Mouse (Mus musculus) limb, embryonic 15.5 days (tissue): ENCODE data around the gene Ttc8. TPM values are rescaled to one million over a fixed set of nuclear protein-coding genes. Genes with fewer than 3 reads are reported as not detected.

Source experiments
- ATAC-seq: fragments of 200-750 bp; cut with Nextera tagmentation; 2 replicates; pipeline ENCODE4 v1.8.0; 2017; ENCODE audit warnings: low read depth, moderate TSS enrichment; ENCODE audit not compliant: insufficient number of reproducible peaks, low FRiP score, low TSS enrichment
- H3K27ac ChIP-seq: fragments of 300-500 bp; sonication (generic); 2 replicates; pipeline ENCODE4 v1.5.1; 2015; ENCODE audit warnings: moderate library complexity, mild to moderate bottlenecking, inconsistent platforms
- H3K27me3 ChIP-seq: fragments of 300-500 bp; sonication (generic); 2 replicates; pipeline ENCODE4 v1.6.1; 2015; ENCODE audit warnings: inconsistent platforms
- H3K36me3 ChIP-seq: fragments of 300-500 bp; sonication (generic); 2 replicates; pipeline ENCODE4 v1.6.1; 2015; ENCODE audit warnings: inconsistent platforms
- H3K4me1 ChIP-seq: fragments of 300-500 bp; sonication (generic); 2 replicates; pipeline ENCODE4 v1.6.1; 2015; ENCODE audit warnings: inconsistent platforms
- H3K4me2 ChIP-seq: fragments of 300-500 bp; sonication (generic); 2 replicates; pipeline ENCODE4 v1.6.1; 2015; ENCODE audit warnings: mild to moderate bottlenecking, inconsistent platforms
- H3K4me3 ChIP-seq: fragments of 300-500 bp; sonication (generic); 2 replicates; pipeline ENCODE4 v1.5.1; 2015; ENCODE audit warnings: mild to moderate bottlenecking, inconsistent platforms
- H3K9ac ChIP-seq: fragments of 300-500 bp; sonication (generic); 2 replicates; pipeline ENCODE4 v1.6.1; 2015; ENCODE audit warnings: inconsistent platforms
- H3K9me3 ChIP-seq: fragments of 300-500 bp; sonication (generic); 2 replicates; pipeline ENCODE4 v1.6.1; 2016; ENCODE audit warnings: inconsistent platforms
- WGBS: fragments of 180-500 bp; shearing (Covaris S2); methylation state at CpG from one replicate; pipeline ENCODE4 v1.1.7; 2015; 5-methylcytosine and 5-hydroxymethylcytosine counted together
- polyA plus RNA-seq: library from polyadenylated mRNA; unstranded; fragments of >200 nt; fragmentation: Nextera tagmentation; extraction: Ambion mirVana; gene quantifications from 2 replicates; pipeline ENCODE4 v1.2.1, GENCODE M21; 2015

Ttc8 gene
- 24.4 and 25.2 TPM in 2 replicates for polyA plus RNA-seq

GRCm38 (mm10) chr12:98920194-98920991 lies at the start of gene Ttc8:
Ttc8 (plus strand) TSS chr12:98920574.
- ATAC-seq = peak; percentile 97
- peak within 1 kb of the TSS; percentile 69 for H3K4me3 ChIP-seq
- H3K9ac ChIP-seq = peak within 1 kb of the TSS; percentile 77
- H3K4me1 ChIP-seq = peaks cover 6% of the 10 kb centered on the region; the same call in 1 of the 2 replicates
- under 1% methylated on average over 35 of the region's 35 CpGs for WGBS
- H3K36me3 ChIP-seq = no peaks in the 10 kb centered on the region
- no peaks in the 10 kb centered on the region for H3K27me3 ChIP-seq
- H3K4me2 ChIP-seq = peak within 1 kb of the TSS; percentile 78
- peak within 1 kb of the TSS; percentile 74 for H3K27ac ChIP-seq
- H3K9me3 ChIP-seq = no peaks in the 10 kb centered on the region

DNA sequence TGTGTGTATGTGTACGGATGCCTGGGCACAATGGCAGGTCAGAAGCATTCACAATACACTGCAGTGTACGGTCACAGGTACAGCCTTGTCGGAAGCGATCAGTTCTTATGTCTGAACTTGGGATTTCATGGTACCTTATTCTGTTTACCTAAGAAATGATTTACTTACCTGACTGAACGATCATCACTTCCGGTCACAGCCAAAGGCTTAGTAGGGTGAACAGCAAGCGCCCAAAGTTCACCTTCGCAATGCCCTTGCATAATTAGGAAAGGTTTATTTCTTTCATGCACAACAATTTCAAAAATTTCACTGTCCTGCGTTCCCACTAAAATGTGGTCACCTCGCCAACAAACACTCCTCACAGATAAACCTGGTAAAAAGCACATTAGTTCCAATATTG lies 47.5 kb upstream of the Ttc8 start:
- no peak for ATAC-seq
- 89% methylated on average over 10 of the region's 10 CpGs for WGBS
- Histone ChIP-seq H3K9me3 (no peaks in the 10 kb centered on the region), H3K27ac (no peak overlapping the region), H3K36me3 (no peaks in the 10 kb centered on the region), H3K4me3 (no peak overlapping the region), H3K4me2 (no peak overlapping the region), H3K4me1 (no peaks in the 10 kb centered on the region), H3K27me3 (no peaks in the 10 kb centered on the region), H3K9ac (no peak overlapping the region)

DNA sequence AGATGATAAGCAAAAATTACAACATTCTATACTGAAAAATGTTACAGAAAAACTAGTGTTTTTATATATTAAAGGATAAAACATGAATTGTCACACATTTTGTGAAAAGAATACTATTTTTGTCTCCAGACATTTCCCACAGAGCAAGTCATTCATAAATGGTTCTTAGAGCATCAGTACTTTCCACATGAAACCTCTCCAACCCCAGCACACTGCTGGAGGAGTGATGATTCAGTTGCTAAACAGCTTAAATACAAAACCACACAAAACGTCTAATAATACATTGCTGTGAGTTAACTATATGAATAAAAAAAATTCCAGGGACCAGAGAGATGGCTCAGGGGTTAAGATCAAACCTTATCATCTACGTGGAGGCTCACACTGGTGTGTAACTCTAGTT lies 45.2 kb upstream of the Ttc8 start:
- Histone ChIP-seq H3K4me1 (no peaks in the 10 kb centered on the region), H3K27me3 (no peaks in the 10 kb centered on the region), H3K27ac (no peak overlapping the region), H3K9ac (no peak overlapping the region), H3K36me3 (no peaks in the 10 kb centered on the region), H3K4me2 (no peak overlapping the region), H3K4me3 (no peak overlapping the region), H3K9me3 (no peaks in the 10 kb centered on the region)
- ATAC-seq = no peak
- WGBS = 60% methylated on average over 2 of the region's 2 CpGs

DNA sequence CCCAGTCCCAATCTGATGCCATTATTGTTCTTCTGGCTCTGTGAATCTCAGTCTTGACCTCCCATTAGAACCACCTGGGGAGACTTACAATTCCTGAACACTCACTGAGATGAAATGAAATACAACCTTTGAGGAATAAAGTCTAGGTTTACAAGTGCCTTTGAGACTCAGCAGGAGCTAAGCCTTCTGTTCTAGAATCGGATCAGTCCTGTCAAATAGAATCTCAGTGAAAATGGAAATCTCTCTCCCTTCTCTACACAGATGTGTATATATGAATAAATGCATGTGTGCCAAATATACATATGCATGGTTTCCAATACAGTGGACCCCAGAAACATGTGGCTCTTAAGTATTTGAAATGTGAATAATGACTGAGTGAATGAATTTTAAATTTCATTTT lies 41.7 kb upstream of the Ttc8 start:
- no peaks in the 10 kb centered on the region for H3K27me3 ChIP-seq
- no peaks in the 10 kb centered on the region for H3K9me3 ChIP-seq
- no peak overlapping the region for H3K4me3 ChIP-seq
- no peak for ATAC-seq
- H3K36me3 ChIP-seq = no peaks in the 10 kb centered on the region
- no peak overlapping the region for H3K27ac ChIP-seq
- H3K4me1 ChIP-seq = no peaks in the 10 kb centered on the region
- H3K9ac ChIP-seq = no peak overlapping the region
- no peak overlapping the region for H3K4me2 ChIP-seq
- WGBS = 42% methylated on average over 1 of the region's 1 CpGs

DNA sequence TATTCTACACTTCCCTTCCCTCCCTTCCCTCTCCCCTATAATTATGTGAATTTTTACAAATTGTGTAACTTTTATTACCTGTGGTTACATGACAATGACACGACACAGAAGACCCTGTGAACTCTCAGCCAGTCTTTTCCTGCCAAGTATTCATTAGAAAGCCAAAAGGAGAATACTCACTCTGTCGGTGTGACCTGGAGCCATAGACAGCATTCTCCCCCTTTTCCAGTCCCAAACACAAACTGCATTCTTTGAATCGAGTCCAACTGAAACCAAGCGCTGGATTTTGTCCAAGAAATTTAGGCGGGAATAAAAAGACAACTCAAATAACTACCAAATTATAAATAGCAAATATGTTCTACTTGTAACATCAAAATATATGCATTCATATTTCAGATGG lies 38.6 kb upstream of the Ttc8 start:
- Histone ChIP-seq H3K4me2 (no peak overlapping the region), H3K4me3 (no peak overlapping the region), H3K36me3 (no peaks in the 10 kb centered on the region), H3K9me3 (no peaks in the 10 kb centered on the region), H3K4me1 (no peaks in the 10 kb centered on the region), H3K27ac (no peak overlapping the region), H3K27me3 (no peaks in the 10 kb centered on the region), H3K9ac (no peak overlapping the region)
- 42% methylated on average over 5 of the region's 5 CpGs for WGBS
- no peak for ATAC-seq

DNA sequence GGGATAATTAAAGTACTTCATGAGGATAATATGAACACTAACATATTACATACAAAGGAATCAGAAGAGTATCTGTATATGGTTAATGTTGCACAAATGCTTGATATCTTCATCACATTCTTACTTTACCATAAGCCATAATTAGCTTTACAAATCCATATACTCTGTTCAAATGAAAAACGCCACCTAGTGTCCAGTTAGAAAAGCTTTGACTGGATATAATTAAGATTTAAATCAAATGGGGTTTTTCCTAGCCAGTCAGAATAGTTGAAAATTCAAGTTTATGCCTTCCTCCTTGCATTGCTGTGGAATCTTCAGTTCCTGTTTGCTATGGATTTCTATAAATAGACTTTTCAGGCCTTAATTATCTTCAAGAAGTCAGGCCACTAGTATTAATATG lies 35.9 kb upstream of the Ttc8 start:
- Histone ChIP-seq H3K9ac (no peak overlapping the region), H3K4me3 (no peak overlapping the region), H3K4me2 (no peak overlapping the region), H3K4me1 (no peaks in the 10 kb centered on the region), H3K27ac (no peak overlapping the region), H3K9me3 (no peaks in the 10 kb centered on the region), H3K36me3 (no peaks in the 10 kb centered on the region), H3K27me3 (no peaks in the 10 kb centered on the region)
- 2% methylated on average over 1 of the region's 1 CpGs for WGBS
- no peak for ATAC-seq

DNA sequence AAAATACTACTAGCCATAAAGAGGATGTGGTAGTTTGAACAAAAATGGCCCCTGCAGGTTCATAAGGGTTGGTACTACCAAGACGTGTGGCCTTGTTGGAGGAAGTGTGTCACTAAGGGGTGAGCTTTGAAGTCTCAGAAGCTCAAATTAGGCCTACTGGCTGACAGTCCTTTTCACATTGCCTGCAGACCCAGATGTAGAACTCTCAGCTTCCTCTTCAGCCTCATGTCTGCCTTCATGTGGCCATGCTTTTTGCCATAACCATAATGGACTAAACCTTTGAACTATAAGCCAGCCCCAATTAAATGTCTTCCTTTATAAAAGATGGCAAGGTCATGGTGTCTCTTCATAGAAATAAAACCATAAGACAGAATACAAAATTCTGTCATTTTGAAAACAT lies 23.6 kb upstream of the Ttc8 start:
- Histone ChIP-seq H3K4me1 (peaks cover 3% of the 10 kb centered on the region; the same call in 1 of the 2 replicates), H3K4me3 (no peak overlapping the region), H3K9ac (no peak overlapping the region), H3K9me3 (no peaks in the 10 kb centered on the region), H3K36me3 (no peaks in the 10 kb centered on the region), H3K27ac (no peak overlapping the region), H3K4me2 (no peak overlapping the region), H3K27me3 (peaks cover 13% of the 10 kb centered on the region)
- ATAC-seq = no peak
- WGBS = 43% methylated on average over 1 of the region's 1 CpGs

- H3K9ac ChIP-seq = no peak overlapping the region
- H3K36me3 ChIP-seq = no peaks in the 10 kb centered on the region
- ATAC-seq = no peak
- WGBS = 69% methylated on average over 6 of the region's 6 CpGs
- H3K4me3 ChIP-seq = no peak overlapping the region
- H3K27ac ChIP-seq = no peak overlapping the region
- H3K27me3 ChIP-seq = peaks cover 13% of the 10 kb centered on the region
- H3K4me1 ChIP-seq = peaks cover 3% of the 10 kb centered on the region; the same call in 1 of the 2 replicates
- no peaks in the 10 kb centered on the region for H3K9me3 ChIP-seq
- H3K4me2 ChIP-seq = no peak overlapping the region
Measured at GRCm38 (mm10) chr12:98899676-98900075, 20.7 kb upstream of the Ttc8 start.

GRCm38 (mm10) chr12:98900341-98900880 lies 20.0 kb upstream of the Ttc8 start:
- peaks cover 3% of the 10 kb centered on the region; the same call in 1 of the 2 replicates for H3K4me1 ChIP-seq
- ATAC-seq = no peak
- H3K27me3 ChIP-seq = peaks cover 13% of the 10 kb centered on the region
- H3K4me2 ChIP-seq = peak overlapping the region; percentile 95
- H3K4me3 ChIP-seq = peak overlapping the region; percentile 55
- H3K36me3 ChIP-seq = no peaks in the 10 kb centered on the region
- 4% methylated on average over 31 of the region's 31 CpGs for WGBS
- H3K9ac ChIP-seq = peak overlapping the region; percentile 35; the same call in 1 of the 2 replicates
- H3K27ac ChIP-seq = no peak overlapping the region
- no peaks in the 10 kb centered on the region for H3K9me3 ChIP-seq

DNA sequence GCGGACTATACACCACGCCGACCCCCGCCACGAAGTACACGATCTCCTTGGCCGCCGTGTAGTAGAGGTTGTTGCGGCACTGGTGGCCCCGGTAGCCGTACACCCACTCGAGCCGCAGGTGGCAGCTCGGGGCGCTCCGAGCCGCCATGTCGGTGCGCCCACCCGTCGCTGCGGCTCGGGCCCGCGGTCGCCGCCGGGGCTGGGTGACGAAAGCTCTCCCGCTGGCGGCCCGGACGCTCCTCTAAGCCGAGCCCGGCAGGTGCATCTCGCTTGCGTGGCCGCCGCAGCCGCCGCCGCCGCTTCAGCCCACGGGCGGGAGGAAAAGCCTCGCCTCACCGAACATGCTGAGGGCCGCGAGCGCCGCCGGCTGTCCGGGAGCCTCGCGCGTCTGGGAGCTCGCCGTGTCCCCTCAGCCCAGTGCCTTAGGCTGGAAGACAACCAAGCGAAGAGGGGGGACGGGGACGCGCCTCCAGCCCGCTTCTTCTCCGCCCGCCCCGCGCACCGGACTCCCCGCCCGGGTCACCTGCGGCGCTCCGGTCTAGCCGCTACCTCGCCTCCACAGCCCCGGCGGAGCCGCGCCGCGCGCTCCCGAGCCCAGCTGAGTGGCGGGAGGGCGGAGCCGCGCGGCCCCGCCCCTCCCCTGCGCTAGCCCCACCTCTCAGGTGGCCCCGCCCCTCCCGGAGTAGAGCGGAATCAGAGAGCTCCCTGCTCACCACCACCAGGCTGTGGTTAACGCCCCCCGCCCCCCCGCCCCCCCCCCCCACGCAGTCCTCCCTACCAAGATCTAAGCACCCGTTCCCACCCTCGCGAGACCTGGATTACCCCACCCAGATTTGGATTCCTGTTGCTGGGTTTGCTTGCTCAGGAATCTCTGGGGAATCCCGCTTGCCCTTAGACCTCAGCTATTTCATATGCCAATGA lies 19.2 kb upstream of the Ttc8 start, which contains the start of gene Eml5:
TSS of gene Eml5 (minus strand) at position 604 of the 921 bp plus-strand sequence.
- H3K36me3 ChIP-seq = no peaks in the 10 kb centered on the region
- peaks cover 13% of the 10 kb centered on the region for H3K27me3 ChIP-seq
- no peaks in the 10 kb centered on the region for H3K9me3 ChIP-seq
- peak within 1 kb of the TSS; percentile 35; the same call in 1 of the 2 replicates for H3K9ac ChIP-seq
- peak; percentile 78 for ATAC-seq
- peak within 1 kb of the TSS; percentile 95 for H3K4me2 ChIP-seq
- peaks cover 3% of the 10 kb centered on the region; the same call in 1 of the 2 replicates for H3K4me1 ChIP-seq
- WGBS = 1% methylated on average over 97 of the region's 101 CpGs
- H3K27ac ChIP-seq = no peak within 1 kb of the TSS
- peak within 1 kb of the TSS; percentile 55 for H3K4me3 ChIP-seq

- H3K9ac ChIP-seq = no peak overlapping the region
- H3K27ac ChIP-seq = no peak overlapping the region
- no peaks in the 10 kb centered on the region for H3K9me3 ChIP-seq
- no peak for ATAC-seq
- H3K4me2 ChIP-seq = no peak overlapping the region
- H3K4me1 ChIP-seq = peaks cover 2% of the 10 kb centered on the region; the same call in 1 of the 2 replicates
- no peaks in the 10 kb centered on the region for H3K36me3 ChIP-seq
- H3K27me3 ChIP-seq = peaks cover 6% of the 10 kb centered on the region
- no peak overlapping the region for H3K4me3 ChIP-seq
- WGBS = 71% methylated on average over 5 of the region's 5 CpGs
Measured at GRCm38 (mm10) chr12:98905466-98905865, 14.9 kb upstream of the Ttc8 start.
